Mouse (Mus musculus): ENCODE data around the gene Dlg3. TPM values are rescaled to one million over a fixed set of nuclear protein-coding genes. Genes with fewer than 3 reads are reported as not detected.

Dlg3 gene
- 2.4 and 3.5 TPM in 2 replicates for polyA plus RNA-seq (2015; fragmentation: Nextera tagmentation; extraction: Ambion mirVana)

DNA sequence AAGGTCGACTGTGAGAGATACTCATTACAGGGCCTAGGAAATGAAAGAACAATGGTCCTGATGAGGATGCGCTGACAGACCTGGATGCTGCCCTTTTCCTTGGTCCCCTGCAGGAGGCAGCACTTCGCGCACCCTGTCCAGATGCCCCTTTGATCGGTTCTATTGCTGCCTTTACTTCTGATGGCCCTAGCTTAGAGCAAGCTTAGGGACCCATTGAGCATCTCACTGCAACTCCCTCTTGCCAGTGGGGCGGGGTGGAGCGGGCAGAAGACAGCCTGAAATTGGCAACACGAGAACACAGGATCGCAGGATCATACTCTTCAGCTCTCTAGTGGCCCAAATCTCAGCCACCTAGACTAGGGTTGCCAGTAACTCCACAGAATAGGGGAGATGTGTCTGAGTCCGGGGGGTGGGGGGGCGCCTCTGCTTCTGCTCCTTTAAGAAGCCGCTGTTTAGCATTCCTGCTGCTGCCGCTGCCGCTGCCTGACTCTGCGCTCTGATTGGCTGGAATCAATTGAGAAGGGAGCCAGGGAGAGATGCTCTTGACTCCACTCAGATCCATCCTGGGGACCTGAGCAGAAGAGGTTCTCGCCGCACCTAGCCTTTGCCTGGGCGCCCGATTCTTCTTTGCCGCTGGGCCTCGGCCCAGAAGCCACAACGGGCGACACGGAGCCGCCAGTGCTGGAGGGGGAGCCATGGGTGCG is at the start of gene Dlg3:
Dlg3 (plus strand) TSS at position 542 of the 704 bp plus-strand sequence.
- 19% methylated on average over 25 of the region's 26 CpGs for WGBS
- H3K27ac ChIP-seq: no peak within 1 kb of the TSS
- peaks cover 21% of the 10 kb centered on the region for H3K27me3 ChIP-seq
- H3K4me2 ChIP-seq: peak within 1 kb of the TSS; percentile 66
- ATAC-seq (ENCODE audit: insufficient number of reproducible peaks, low FRiP score, low TSS enrichment, low read depth): 0 out of 2 replicates have a peak, but pooled peaks have one; percentile 44
- H3K4me1 ChIP-seq: peaks cover 9% of the 10 kb centered on the region
- peak within 1 kb of the TSS; percentile 44 for H3K4me3 ChIP-seq
- no peak within 1 kb of the TSS for H3K9ac ChIP-seq
- H3K36me3 ChIP-seq: no peaks in the 10 kb centered on the region
- no peaks in the 10 kb centered on the region for H3K9me3 ChIP-seq

DNA sequence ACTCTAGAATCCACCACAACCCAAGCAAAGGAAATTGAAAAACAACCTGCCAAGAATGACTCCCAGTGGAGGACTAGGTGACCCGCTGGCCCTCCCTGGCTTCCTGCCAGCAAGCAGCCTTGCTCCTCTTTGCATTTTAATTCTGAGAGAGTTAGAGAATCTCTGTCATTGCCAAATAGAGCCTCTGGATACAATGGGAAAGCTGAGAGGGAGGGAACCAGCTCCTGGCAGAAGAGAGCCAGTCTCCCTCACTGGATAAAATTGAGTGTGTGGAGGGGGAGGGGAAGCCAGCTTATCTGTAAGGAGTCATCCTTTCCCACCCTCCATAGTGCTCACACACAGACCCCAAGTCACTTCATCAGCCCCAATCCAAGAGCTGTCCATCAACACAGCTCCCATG is 38.6 kb upstream of the Dlg3 start:
- no peak overlapping the region for H3K27ac ChIP-seq
- no peaks in the 10 kb centered on the region for H3K9me3 ChIP-seq
- ATAC-seq (ENCODE audit: insufficient number of reproducible peaks, low FRiP score, low TSS enrichment, low read depth): no peak
- no peak overlapping the region for H3K4me2 ChIP-seq
- peaks cover 25% of the 10 kb centered on the region for H3K27me3 ChIP-seq
- H3K4me3 ChIP-seq: no peak overlapping the region
- 0 out of 2 replicates have a peak, but pooled peaks cover 5% of the 10 kb centered on the region for H3K36me3 ChIP-seq
- 25% methylated on average over 1 of the region's 1 CpGs for whole genome bisulfite sequencing
- no peak overlapping the region for H3K9ac ChIP-seq
- 0 out of 2 replicates have a peak, but pooled peaks cover 4% of the 10 kb centered on the region for H3K4me1 ChIP-seq

DNA sequence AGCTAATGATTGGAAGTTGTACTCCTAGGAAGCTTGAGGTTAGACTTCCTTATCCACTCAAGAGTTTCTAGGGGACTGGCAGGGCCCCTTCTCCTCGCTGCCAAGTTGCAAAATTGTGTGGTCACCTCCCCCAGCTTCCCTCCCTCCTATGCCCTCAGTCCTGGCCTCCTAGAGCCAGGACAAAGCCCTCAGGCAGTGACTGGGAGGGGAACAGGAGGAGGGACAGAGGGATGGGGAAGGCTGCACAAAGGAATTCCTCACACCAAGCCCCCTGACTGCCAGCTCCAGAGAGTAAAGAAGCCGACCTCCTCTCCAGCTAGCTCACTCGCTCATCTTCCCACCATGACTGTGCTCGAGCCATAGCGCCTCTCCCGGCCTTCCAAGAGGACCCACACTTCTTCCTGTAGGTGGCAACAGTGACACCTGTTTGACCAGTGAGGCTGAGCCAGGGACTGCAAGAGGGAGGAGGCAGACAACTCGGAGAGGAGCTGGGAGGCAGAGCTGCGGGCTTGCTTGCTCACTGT is 37.8 kb upstream of the Dlg3 start, which contains the start of gene Gdpd2:
Gdpd2 (plus strand) TSS at position 209 of the 524 bp plus-strand sequence.
- Histone ChIP-seq H3K9me3 (no peaks in the 10 kb centered on the region), H3K36me3 (0 out of 2 replicates have a peak, but pooled peaks cover 5% of the 10 kb centered on the region), H3K4me2 (peak within 1 kb of the TSS; percentile 38), H3K9ac (no peak within 1 kb of the TSS), H3K27me3 (peaks cover 30% of the 10 kb centered on the region), H3K27ac (no peak within 1 kb of the TSS), H3K4me1 (0 out of 2 replicates have a peak, but pooled peaks cover 4% of the 10 kb centered on the region), H3K4me3 (peak within 1 kb of the TSS; percentile 16; the same call in 1 of the 2 replicates)
- WGBS: 19% methylated on average over 7 of the region's 8 CpGs
- no peak for ATAC-seq (ENCODE audit: insufficient number of reproducible peaks, low FRiP score, low TSS enrichment, low read depth)

DNA sequence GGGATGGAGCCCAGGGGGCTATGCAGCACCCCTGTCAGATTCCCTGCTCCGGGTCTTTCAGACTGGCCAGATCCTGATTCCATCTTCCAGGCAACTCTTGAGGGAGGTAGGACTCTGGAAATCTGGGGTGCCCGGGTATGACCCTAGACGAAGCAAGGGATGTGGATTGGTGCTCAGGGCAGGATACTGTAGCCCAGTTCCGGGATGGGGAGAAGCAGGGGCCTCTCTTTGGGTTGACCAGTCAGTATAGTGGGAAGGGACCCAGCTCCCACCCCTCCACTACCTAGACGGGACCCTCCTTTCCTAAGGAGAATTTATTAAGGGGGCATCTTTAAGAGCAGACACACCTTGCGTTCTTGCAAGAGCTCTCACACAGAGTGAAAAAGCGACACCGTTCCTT is 37.3 kb upstream of the Dlg3 start:
- peak overlapping the region; percentile 38 for H3K4me2 ChIP-seq
- H3K9ac ChIP-seq: no peak overlapping the region
- peaks cover 27% of the 10 kb centered on the region for H3K27me3 ChIP-seq
- H3K9me3 ChIP-seq: no peaks in the 10 kb centered on the region
- no peak for ATAC-seq (ENCODE audit: insufficient number of reproducible peaks, low FRiP score, low TSS enrichment, low read depth)
- WGBS: 36% methylated on average over 8 of the region's 8 CpGs
- H3K27ac ChIP-seq: no peak overlapping the region
- 0 out of 2 replicates have a peak, but pooled peaks cover 5% of the 10 kb centered on the region for H3K36me3 ChIP-seq
- 0 out of 2 replicates have a peak, but pooled peaks cover 4% of the 10 kb centered on the region for H3K4me1 ChIP-seq
- H3K4me3 ChIP-seq: peak overlapping the region; percentile 16; the same call in 1 of the 2 replicates

DNA sequence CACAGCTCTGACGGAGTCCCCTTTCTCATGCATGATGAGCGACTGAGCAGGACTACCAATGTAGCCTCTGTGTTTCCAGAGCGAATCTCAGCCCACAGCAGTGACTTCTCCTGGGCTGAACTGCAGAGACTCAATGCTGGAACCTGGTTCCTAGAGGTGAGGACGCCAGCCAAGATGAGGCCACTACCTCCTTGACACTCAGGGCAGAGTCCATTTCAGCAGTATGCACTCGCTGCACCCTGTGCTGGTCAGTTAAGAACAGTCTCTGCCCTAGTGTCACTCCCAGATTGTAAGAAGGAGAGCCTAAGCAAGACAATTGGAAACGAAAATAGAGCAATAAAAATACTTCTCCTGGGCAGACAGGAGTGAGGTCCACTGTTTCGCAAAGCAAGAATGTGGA is 33.2 kb upstream of the Dlg3 start:
- no peak overlapping the region for H3K27ac ChIP-seq
- no peak overlapping the region for H3K4me3 ChIP-seq
- H3K4me1 ChIP-seq: 0 out of 2 replicates have a peak, but pooled peaks cover 4% of the 10 kb centered on the region
- WGBS: 68% methylated on average over 7 of the region's 7 CpGs
- H3K27me3 ChIP-seq: peaks cover 30% of the 10 kb centered on the region
- no peak overlapping the region for H3K9ac ChIP-seq
- no peak overlapping the region for H3K4me2 ChIP-seq
- H3K9me3 ChIP-seq: no peaks in the 10 kb centered on the region
- no peaks in the 10 kb centered on the region for H3K36me3 ChIP-seq
- ATAC-seq (ENCODE audit: insufficient number of reproducible peaks, low FRiP score, low TSS enrichment, low read depth): no peak

DNA sequence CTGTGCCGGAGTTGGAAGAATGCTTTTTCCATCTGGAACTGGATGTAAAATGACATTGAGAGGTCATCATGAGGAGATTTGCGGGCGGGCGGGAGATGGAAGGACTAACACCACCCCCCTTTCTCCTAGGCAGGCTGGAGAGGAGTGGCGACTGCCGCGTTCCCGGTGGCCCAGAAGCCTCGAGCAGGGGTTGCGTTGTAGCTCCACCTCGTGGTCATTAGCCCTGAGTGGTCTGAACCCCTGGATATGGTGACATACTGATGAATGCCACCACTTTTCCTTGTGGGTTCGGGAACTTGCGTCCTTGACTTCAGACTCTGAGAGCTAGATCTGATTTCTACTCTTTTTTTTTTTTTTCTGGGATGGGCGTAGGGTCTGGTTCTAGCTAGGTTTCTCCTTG is 28.6 kb upstream of the Dlg3 start:
- H3K9me3 ChIP-seq: no peaks in the 10 kb centered on the region
- no peak overlapping the region for H3K9ac ChIP-seq
- 19% methylated on average over 14 of the region's 14 CpGs for WGBS
- ATAC-seq (ENCODE audit: insufficient number of reproducible peaks, low FRiP score, low TSS enrichment, low read depth): no peak
- peak overlapping the region; percentile 35 for H3K4me3 ChIP-seq
- H3K4me1 ChIP-seq: no peaks in the 10 kb centered on the region
- peaks cover 15% of the 10 kb centered on the region for H3K27me3 ChIP-seq
- no peaks in the 10 kb centered on the region for H3K36me3 ChIP-seq
- H3K4me2 ChIP-seq: peak overlapping the region; percentile 47
- no peak overlapping the region for H3K27ac ChIP-seq

DNA sequence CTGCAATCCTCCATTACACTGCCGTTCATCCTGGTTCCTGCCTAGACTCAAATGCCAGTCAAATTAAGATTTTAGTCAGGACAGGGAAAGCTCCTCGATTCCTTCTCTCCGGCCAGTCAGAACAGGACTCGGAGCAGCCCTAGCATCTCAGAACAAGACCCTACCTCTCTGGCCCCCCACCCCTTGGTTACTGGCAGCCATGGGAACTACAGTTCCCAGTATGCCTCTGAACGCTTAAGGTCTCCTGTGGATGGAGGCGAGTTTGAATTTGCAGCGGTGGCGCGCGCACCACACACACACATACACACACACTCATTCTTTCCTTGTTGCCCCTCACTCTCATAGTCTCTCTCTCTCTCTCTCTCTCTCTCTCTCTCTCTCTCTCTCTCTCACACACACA is 28.1 kb upstream of the Dlg3 start:
- Histone ChIP-seq H3K4me2 (peak overlapping the region; percentile 47), H3K9me3 (no peaks in the 10 kb centered on the region), H3K36me3 (no peaks in the 10 kb centered on the region), H3K27me3 (peaks cover 12% of the 10 kb centered on the region), H3K4me1 (no peaks in the 10 kb centered on the region), H3K4me3 (peak overlapping the region; percentile 35), H3K27ac (no peak overlapping the region), H3K9ac (no peak overlapping the region)
- ATAC-seq (ENCODE audit: insufficient number of reproducible peaks, low FRiP score, low TSS enrichment, low read depth): no peak
- 33% methylated on average over 10 of the region's 10 CpGs for WGBS

DNA sequence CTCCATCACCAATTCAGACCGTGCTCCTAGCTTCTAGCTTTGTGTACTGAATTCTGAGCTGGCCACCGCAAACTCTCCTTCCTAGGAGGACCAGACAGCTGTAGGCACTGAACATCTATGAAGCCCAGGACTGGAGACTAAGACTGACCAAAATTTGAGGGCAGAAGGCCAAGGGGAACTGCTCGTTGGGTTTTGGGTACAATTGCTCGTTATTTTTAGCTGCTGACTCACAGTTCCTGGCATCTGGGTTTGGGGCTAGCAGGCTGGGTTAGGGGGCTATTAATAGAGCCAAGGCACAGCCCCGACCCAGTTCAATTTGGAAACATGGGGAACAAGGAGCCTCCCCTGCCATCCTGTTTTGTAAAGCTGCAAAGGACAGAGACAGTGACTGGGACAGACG is 26.7 kb upstream of the Dlg3 start:
- peaks cover 9% of the 10 kb centered on the region for H3K27me3 ChIP-seq
- H3K4me1 ChIP-seq: no peaks in the 10 kb centered on the region
- no peak overlapping the region for H3K9ac ChIP-seq
- ATAC-seq (ENCODE audit: insufficient number of reproducible peaks, low FRiP score, low TSS enrichment, low read depth): no peak
- 49% methylated on average over 6 of the region's 6 CpGs for WGBS
- no peaks in the 10 kb centered on the region for H3K36me3 ChIP-seq
- no peaks in the 10 kb centered on the region for H3K9me3 ChIP-seq
- no peak overlapping the region for H3K4me3 ChIP-seq
- H3K27ac ChIP-seq: no peak overlapping the region
- H3K4me2 ChIP-seq: no peak overlapping the region

DNA sequence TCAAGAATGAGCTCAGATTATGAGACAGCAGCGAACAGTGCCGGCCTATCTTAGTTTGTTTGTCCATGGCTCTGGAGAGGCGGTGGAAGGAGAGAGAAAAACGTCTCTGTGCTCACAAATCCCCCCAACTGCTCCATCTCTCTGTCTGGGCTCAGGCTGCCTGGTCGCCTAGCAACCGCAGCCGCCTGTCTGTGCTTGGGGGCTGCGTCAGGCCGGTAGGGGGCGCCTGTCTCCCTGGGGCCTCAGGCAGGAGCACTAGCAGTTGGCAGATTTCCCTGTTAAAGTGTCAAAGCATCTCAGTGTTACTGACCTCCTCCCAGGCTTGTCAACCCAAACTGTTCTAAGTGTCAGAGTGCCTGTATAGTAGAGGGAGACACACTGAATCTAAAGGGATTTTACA is 25.6 kb upstream of the Dlg3 start:
- no peak overlapping the region for H3K4me3 ChIP-seq
- no peaks in the 10 kb centered on the region for H3K36me3 ChIP-seq
- H3K27me3 ChIP-seq: peaks cover 9% of the 10 kb centered on the region
- no peak overlapping the region for H3K4me2 ChIP-seq
- H3K9me3 ChIP-seq: no peaks in the 10 kb centered on the region
- H3K4me1 ChIP-seq: no peaks in the 10 kb centered on the region
- WGBS: 17% methylated on average over 10 of the region's 10 CpGs
- H3K27ac ChIP-seq: no peak overlapping the region
- no peak for ATAC-seq (ENCODE audit: insufficient number of reproducible peaks, low FRiP score, low TSS enrichment, low read depth)
- no peak overlapping the region for H3K9ac ChIP-seq

DNA sequence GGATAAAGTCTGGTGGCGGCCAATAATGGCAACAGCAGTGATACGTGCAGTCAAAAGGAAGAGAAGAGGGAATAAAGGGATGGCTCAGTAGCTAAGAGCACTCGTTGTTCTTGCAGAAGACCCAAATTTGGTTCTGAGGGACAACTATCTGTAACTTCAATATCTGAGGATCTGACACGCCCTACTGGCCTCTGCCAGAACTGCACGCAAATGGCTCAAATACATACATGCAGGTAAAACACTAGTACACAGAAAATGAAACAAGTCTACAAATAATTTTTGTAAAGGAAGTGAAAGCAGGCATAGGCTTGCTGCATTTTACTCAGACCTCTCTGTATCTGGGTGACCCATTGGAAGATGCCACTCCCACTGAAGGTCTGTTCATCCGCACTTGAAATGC is 1.7 kb upstream of the Dlg3 start:
- no peak overlapping the region for H3K4me3 ChIP-seq
- H3K4me2 ChIP-seq: no peak overlapping the region
- no peaks in the 10 kb centered on the region for H3K36me3 ChIP-seq
- H3K4me1 ChIP-seq: peaks cover 9% of the 10 kb centered on the region
- H3K9ac ChIP-seq: no peak overlapping the region
- no peak overlapping the region for H3K27ac ChIP-seq
- peaks cover 21% of the 10 kb centered on the region for H3K27me3 ChIP-seq
- no peaks in the 10 kb centered on the region for H3K9me3 ChIP-seq
- ATAC-seq (ENCODE audit: insufficient number of reproducible peaks, low FRiP score, low TSS enrichment, low read depth): no peak
- WGBS: 86% methylated on average over 6 of the region's 6 CpGs

DNA sequence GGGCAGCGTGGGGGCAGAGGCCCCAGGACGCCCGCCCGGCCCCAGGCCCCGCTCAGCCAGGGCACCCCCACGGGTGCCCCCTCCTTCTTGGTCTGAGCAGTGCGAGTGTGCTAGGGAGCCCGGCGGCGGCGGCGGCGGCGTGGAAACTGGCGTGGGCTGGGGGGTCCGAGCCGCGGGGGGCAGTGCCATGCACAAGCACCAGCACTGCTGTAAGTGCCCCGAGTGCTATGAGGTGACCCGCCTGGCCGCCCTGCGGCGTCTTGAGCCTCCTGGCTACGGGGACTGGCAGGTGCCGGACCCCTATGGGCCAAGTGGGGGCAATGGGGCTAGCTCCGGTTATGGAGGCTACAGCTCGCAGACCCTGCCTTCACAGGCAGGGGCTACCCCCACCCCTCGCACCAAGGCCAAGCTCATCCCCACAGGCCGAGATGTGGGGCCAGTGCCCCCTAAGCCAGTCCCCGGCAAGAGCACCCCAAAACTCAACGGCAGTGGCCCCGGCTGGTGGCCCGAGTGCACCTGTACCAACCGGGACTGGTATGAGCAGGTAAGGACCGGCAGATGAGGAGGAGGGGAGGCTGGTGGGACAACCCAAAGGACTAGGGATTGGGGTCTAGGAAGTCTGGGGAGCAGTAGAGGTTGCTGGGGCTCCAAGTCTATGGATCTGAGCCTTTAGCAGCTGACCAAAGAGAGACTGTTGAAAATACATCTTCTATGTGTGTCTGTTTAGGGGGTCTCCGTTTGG is 534 bp downstream of the Dlg3 start:
- WGBS: 42% methylated on average over 25 of the region's 36 CpGs

DNA sequence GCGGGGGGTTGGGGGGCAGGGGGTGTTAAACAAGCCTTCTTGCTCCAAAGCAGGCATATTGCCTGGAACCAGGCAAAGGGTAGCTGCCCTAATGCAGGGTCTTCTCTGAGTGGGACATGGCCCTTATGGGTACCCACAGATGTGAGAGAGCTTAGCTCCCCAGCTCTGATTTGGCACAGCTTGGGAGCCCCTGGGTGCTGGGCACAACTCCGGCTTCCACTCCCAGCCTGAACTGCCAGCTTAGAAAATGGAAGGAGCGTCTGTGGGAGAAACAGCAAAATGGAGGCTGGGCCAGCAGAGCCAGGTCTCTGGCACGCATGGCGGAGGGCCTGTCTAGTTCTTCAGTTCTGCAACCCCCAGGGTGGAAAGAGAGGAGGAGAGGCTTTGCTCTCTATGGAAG is 1.8 kb downstream of the Dlg3 start:
- Histone ChIP-seq H3K4me1 (peaks cover 9% of the 10 kb centered on the region), H3K36me3 (no peaks in the 10 kb centered on the region), H3K4me2 (no peak overlapping the region), H3K27me3 (peaks cover 21% of the 10 kb centered on the region), H3K4me3 (no peak overlapping the region), H3K9me3 (no peaks in the 10 kb centered on the region), H3K27ac (no peak overlapping the region), H3K9ac (no peak overlapping the region)
- ATAC-seq (ENCODE audit: insufficient number of reproducible peaks, low FRiP score, low TSS enrichment, low read depth): no peak
- 85% methylated on average over 5 of the region's 5 CpGs for WGBS

More for the DNA sequence above, 534 bp downstream of the Dlg3 start:
- no peaks in the 10 kb centered on the region for H3K36me3 ChIP-seq
- peak overlapping the region; percentile 66 for H3K4me2 ChIP-seq
- peaks cover 21% of the 10 kb centered on the region for H3K27me3 ChIP-seq
- ATAC-seq (ENCODE audit: insufficient number of reproducible peaks, low FRiP score, low TSS enrichment, low read depth): no peak
- no peak overlapping the region for H3K9ac ChIP-seq
- peak overlapping the region; percentile 44 for H3K4me3 ChIP-seq
- peaks cover 9% of the 10 kb centered on the region for H3K4me1 ChIP-seq
- no peaks in the 10 kb centered on the region for H3K9me3 ChIP-seq
- no peak overlapping the region for H3K27ac ChIP-seq
